Mouse (Mus musculus) layer of hippocampus, adult 9-11 months (tissue): ENCODE data around the gene Smad5.
A peak's percentile ranks its signal among the peaks of the same experiment; 100 is the strongest.

Experiments
- DNase-seq: peaks from one replicate; pipeline ENCODE4 v3.0.0; 2022

Gene Smad5

DNA sequence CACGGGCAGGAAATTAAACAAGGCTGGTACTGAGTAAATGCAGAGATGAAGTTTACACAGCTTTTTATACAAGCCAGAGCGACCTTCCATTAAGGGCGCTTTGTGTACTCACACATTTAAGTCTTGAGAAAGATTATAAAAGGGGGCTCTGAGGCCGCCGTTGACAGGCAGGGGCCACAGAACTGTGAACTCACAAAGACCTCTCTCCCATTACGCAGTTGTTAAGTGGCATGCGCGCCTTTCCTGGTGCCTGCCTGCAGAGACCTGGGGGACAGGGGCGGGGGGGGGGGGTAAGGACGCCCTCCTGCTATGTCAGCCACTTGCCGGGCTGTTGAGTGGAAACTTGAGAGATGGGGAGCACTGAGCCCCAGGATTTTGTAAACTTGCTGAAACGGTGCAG lies 54.4 kb downstream of the Smad5 start:
- DNase-seq, result no peak

DNA sequence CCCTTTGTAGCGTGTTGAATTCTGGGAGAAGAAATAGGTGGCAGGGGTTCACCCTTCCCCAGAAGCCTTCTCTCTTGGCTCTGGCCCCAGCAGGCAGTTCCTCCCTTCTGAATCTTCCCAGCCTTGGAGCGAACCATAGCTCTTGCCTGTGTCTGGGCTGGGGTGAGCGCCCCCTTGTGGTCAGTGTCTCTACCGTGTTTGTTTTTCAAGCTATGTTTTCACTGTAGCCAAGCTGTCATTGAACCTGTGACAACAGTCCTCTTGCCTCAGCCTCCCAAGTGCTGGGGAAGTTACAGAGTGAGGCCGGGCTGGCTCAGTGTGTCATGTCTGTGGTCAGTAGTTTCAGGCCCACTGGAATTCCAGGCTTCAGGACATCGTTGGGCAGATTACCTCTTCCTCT lies 55.7 kb downstream of the Smad5 start:
- DNase-seq, result peak; percentile 51

DNA sequence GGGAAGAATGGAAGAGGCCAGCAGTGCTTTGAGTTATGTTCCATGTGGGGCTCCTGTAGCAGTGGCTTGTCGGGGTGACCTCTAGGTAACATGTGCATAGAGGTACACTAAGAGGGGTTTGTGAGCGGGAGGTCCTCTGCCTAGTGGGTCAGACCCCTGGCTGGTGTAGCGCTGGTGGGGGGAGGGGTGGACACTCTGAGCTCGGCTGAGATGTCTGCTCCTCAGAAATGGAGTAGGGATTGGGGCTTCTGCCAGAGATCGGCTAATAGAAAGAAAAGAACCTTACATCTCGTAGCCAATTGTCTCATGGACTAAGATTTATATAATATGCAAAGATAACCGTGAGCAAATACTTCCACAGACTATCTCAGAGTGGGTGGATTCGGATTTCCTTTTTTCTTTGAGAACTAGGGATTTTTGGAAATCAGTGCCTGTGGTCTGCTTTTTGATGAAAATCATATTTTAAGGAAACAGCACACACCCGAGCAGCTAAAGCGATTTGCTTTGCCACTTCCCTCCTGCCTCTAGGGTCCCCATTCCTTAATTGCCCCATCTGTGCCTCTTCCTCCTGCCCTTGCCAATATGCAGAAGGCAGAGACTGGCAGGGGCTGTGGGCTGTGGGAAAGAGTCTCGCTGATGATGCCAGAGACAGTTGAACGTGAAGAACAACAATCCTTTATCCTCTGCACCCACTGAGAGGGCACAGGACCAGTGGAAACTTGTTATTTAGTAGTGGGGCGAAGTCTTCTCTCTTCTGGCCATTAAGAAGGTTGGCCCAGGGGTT lies 59.8 kb downstream of the Smad5 start:
- no peak for DNase-seq

DNA sequence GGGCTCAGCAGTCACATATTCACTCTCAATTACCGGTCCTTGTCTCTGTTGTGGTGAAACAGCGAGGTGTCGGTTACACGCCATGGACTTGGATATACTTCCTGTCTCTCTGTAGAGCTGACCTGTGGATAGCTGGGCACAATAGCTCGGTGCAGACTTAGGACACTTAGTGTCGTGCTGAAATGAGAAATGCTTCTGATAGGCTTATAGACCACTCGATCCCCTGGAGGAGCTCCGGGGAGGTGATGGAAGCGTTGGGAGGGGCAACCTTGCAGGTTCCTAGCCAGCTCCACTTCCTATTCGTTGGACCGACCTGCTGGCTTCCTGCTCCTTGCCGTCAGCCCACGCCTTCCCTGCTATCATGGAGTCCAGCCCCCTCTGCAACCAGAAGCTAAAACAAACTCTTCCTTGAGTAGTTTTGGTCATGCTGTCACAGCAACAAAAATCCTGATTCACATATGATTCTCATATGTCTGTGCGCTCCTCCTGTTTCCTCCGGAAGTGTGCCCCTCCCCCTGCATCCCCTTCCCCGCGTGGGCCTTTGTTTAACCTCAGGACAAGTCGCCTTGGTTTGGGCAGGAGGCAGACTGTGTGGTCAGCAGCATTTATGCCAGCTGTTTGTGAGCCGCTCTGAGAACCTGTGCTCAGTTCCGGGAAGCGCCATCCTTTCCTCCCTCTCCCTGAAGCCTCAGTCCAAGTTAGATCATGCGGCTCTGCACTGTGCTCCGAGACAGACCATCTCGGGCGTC lies 62.6 kb downstream of the Smad5 start:
- DNase-seq, result no peak

DNA sequence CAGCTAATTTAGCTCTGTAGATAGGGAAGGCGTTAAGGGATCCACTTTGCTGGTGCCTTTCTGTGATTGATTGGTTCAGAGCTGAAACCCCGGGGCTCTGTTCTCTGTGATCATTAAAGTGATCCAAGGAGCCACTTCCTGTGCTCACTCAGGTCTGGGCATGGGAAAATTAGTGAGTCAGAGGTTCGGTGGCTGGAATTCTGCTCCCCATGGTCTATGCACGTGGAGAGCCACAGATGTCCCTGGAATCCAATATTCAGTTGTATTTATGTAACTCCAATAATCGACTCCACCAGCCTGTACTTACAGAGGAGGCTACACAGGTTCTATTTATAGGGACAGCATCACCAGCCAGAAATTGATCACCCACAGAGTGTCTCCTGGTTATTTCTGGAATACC lies 63.4 kb downstream of the Smad5 start:
- no peak for DNase-seq

DNA sequence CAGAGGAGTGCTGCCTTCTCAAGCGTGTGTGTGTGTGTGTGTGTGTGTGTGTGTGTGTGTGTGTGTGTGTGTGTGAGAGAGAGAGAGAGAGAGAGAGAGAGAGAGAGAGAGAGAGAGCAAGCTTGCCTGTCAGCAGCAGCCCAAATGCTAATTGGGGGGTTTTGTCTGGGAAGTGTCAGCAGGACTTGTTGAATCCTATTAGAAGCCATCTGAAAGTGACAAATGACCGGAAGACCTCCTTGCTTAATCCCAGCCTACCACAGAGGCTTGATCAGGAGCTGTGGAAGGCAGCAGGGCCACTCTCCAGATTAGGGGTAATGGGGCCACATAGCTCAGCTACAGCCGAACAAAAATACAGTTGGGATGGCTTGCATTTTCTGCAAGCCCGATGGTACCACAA lies 66.6 kb downstream of the Smad5 start:
- DNase-seq, result no peak

DNA sequence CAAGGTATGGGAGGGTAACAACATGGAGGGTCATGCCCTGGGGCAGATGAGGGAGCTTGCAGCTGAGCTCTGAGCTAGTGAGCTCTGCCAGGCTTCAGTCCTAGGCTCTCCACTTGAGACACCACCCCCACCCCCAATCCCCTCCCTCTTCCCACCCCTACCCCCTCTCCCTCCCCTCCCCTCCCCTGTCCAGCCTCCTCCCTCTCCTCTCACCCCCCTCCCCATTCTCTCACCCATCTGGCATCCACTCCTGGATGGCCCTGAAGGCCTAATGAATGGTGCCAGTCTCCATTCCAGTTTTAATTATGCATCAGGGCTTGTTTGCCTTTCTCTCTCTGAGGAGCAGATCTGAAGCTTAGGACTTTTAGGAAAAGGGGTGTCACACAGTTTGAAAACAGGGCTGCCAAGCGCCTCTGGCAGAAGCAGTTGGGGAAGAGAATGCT lies 67.3 kb downstream of the Smad5 start:
- peak; percentile 33 for DNase-seq

DNA sequence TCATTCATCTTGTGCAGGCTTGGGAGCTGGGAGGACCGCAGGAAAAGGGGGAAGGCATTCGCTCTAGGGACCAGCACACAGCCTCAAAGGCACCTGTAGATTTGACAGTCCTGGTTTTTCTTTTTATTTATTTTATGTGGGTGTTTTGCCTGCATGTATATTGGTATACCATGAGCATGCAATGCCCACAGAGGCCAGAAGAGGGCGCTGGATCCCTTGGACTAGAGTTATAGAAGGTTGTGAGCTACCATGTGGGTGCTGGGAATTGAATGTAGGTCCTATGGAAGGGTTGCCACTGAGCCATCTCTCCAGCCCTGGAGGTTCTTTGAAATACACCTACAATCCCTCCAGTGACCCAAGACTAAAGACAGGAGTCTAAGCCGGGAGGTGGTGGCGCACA lies 68.0 kb downstream of the Smad5 start:
- DNase-seq, result no peak

DNA sequence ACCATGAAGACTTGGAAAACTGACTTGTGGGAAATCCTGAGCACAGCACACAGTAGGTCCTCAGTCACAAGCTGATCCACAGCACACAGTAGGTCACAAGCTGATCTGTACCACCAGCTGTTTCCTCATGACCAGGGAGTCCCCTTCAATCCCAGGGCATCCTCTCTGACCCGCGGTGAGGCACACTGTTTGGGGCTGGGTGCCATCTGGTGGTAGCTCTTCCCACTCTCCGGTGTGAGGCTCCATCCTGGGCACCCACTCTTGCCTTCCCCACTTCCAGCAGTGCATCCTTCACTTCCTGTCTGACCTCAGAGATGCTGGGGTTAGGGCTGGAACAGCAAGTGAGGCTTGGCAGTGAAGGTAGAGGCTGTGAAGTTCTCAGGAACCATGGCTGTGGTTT lies 69.8 kb downstream of the Smad5 start:
- no peak for DNase-seq

DNA sequence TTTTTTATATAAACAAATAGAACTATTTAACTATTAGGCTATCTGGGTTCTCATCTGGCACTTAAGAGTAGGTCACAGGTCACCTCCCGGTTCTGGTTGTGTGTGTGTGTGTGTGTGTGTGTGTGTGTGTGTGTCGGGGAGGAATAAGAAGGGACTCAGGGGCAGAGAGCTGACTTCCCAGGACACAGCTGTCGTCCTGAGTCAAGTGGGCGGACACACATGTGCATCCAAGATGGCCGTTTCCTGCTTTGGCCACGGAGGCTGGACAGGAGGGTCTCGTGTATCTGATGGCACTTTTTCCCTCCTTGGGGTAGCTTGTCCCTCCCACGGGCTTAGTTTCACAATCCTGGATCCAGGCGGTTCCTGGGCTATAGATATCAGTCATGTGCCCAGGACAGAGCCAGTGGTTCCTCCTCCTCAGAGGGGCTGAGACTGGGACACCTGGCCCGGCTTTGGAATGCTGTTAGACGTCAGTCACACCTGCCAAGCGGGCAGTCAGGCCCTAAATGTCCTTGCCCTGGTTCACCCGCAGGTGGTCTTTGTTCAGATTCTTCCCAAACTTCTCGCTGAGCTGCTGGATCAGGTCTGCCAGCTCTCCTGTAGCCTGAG lies 70.6 kb downstream of the Smad5 start:
- no peak for DNase-seq

DNA sequence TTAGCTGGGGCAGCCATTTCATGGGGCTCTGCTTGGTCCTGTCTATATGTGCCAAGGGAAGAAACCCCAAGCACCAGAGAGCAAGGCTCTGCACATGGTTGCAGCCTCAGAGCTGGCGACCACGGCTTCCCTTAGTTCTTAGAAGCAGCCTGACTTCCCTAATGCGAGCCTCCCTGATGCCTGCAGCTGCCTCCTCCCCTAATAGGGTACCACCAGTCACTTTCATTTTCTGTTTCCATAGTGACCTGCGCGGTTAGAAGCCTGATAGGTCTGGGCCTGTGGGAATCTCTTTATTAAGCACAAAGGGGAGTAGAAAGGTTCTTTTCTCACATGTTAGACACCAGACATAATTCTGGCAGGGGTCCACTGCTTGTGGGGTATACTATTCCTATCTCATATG lies 71.5 kb downstream of the Smad5 start:
- DNase-seq, result no peak

DNA sequence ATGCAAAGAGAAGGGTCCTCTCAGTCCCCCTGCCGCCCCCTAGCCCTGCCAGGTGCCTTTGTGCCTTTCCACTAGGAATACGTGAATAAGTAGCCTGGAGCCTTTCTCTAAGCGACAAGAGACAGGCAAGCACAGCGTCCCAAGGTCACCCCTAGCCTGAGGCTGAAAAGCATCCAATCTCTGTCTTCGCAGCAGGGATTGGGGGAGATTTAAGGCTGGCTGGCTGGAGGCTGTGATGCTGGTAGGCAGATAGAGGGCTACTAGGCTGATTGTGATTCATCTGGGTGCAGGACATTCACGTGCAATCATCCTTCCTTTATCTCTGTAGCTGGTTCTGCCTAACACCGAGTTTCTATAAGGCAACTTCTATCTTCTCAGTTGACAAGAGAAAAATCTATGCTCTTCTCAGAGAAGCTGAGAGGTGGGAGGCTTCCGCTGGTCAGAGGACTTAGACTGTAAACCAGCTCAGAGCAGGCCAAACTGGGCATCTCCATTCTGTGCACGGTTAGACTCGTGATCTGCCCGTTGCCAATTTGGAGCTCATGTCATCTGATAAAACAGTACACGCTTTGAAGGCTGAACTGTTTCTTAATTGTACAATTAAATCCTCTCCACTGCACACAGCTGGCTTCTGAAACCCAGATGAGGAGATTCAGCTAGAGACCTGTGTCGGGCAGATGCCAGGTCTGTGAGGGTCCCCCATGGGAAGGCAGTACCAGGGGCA lies 78.1 kb downstream of the Smad5 start:
- DNase-seq, result peak; percentile 38

DNA sequence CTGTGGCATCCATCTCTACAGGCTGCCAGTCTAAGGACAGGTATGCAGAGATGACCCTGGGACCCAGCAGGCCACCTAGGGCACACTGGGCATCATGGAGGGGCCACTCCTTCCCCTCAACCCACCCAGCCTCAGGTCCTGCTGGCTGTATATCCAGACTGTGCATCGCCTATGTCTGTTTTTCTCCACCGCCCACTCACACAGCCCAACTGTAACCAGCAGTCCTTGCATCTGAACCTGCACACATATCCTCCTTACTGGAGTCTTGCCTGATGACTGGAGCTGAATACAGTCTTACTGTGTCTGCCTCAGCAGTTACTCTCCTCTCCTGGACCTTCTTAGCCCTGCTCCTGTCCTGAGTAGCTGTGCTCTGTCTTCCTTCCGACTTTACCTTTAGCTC lies 78.9 kb downstream of the Smad5 start:
- DNase-seq, result peak; percentile 35

DNA sequence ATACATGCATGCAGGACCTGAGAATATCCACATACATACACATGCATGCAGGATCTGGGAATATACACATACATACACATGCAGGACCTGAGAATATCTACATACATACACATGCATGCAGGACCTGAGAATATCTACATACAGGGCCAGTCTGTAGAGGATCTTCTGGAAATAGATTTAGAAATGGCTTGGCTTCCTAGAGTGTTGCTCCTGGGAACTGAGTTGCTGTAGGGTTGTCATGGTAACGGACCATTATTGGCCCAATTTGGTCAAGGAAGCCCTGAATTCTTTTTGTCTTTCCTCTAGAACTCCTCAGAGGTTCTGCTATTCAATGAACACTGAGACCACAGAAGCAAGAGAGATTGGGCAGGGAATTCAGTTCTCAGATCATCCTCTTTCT lies 79.8 kb downstream of the Smad5 start:
- DNase-seq, result peak; percentile 52

DNA sequence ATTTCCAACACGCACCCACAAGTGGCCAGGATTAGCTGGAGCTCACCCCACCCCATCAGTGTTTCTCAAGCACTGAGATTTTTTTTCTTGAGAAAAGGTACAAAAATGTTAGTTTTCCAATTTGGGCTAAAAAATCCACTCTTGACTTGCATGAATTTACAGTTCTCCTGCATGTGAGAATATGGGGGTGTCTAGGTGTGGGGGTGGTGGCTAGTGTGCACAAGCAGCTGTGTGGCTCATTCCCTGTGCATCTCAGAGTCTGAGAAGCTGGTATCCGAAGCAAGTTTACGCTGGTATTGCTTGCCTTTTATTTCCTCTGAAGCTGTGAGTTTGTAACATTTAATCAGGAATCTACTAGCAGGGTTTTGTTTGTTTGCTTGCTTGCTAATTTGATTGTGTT lies 87.9 kb downstream of the Smad5 start:
- DNase-seq, result no peak
